Mouse (Mus musculus): ENCODE data around the gene Matn4. TPM values are rescaled to one million over a fixed set of nuclear protein-coding genes. Genes with fewer than 3 reads are reported as not detected.
A peak's percentile ranks its signal among the peaks of the same experiment; 100 is the strongest.

The Matn4 gene
- polyA plus RNA-seq, 1 experiment from 2014 or later = 0.13 TPM

DNA sequence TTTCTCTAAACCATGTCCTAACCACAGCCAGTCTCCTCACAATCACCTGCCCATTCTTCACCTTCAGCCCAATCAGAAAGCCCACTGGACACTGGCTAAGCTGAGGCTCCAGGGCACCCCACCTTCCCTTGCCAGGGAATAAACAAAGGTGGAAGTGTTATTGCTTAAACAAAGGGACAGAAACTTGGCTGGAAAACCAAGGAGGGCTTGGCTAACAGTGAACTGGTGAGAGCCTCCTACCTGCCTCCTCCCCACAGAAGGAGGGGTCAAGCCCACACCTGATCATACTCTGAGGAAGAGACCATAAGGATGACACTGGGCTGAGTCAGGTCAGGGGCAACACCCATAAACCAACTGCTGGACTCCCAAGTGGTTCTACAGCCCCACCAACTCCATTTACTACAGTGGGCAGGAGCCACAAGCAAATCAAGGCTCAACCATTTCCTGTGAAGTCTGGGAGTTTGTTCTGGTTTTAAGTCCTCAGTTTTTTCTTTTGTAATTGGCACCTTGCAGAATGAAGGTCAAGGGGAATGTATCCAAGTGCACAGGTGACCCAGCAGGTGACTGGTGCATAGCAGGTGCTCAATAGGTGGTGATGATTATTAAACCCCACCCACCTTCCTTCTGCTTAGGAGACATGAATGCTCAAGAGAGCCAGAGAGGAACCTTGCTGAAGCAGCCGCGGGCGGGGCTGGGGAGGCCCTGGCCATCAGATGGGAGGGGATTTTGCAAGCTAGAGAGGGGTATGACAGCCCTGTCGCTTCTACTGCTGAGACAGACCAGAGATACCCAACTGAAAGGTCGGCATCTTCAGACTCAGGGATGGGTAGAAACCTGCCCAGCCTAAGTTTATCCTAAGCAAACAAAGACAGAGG lies 30.5 kb upstream of the Matn4 start:
- Histone ChIP-seq H3K27ac (no peak overlapping the region; the same call in 1 of the 2 replicates), H3K4me3 (replicated peaks) (no peak overlapping the region), H3K9ac (no peak overlapping the region), H3K4me2 (peak overlapping the region; percentile 6; the same call in 1 of the 2 replicates), H3K36me3 (no peaks in the 10 kb centered on the region), H3K9me3 (replicated peaks) (no peaks in the 10 kb centered on the region), H3K27me3 (peaks cover 25% of the 10 kb centered on the region), H3K4me1 (replicated peaks) (peaks cover 42% of the 10 kb centered on the region)
- DNase-seq (no peak), ATAC-seq (ENCODE audit: low read depth) (no peak)
- WGBS (ENCODE audit: insufficient replicate concordance) = 9% methylated on average over 5 of the region's 5 CpGs

DNA sequence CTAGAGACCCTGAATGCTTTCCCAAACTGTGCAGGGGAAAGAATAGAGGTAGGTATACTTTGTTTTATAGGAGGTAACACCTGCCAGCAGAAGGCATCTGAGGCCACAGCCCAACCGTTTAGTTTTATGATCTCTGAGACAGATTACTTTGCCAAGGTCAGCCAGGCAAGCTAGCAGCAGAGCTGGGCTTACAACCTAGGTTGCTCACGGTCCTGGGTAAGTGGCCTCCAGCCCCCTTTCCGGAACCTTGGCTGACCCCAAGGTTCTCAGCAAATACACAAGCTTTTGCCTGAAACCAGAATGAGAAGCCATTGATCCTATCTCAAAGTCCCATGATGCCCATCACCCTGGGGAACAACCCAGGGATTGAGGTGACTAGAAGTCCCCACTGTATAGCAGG lies 29.7 kb upstream of the Matn4 start:
- peaks cover 38% of the 10 kb centered on the region for H3K4me1 ChIP-seq (replicated peaks)
- 0 out of 2 replicates have a peak overlapping the region, but pooled peaks have one; percentile 4 for H3K27ac ChIP-seq
- H3K27me3 ChIP-seq = peaks cover 30% of the 10 kb centered on the region
- ATAC-seq (ENCODE audit: low read depth) = no peak
- H3K9me3 ChIP-seq (replicated peaks) = no peaks in the 10 kb centered on the region
- H3K36me3 ChIP-seq = no peaks in the 10 kb centered on the region
- no peak for DNase-seq
- peak overlapping the region; percentile 17; the same call in 1 of the 2 replicates for H3K4me2 ChIP-seq
- H3K4me3 ChIP-seq (replicated peaks) = no peak overlapping the region
- 51% methylated on average over 3 of the region's 3 CpGs for WGBS (ENCODE audit: insufficient replicate concordance)
- no peak overlapping the region for H3K9ac ChIP-seq

DNA sequence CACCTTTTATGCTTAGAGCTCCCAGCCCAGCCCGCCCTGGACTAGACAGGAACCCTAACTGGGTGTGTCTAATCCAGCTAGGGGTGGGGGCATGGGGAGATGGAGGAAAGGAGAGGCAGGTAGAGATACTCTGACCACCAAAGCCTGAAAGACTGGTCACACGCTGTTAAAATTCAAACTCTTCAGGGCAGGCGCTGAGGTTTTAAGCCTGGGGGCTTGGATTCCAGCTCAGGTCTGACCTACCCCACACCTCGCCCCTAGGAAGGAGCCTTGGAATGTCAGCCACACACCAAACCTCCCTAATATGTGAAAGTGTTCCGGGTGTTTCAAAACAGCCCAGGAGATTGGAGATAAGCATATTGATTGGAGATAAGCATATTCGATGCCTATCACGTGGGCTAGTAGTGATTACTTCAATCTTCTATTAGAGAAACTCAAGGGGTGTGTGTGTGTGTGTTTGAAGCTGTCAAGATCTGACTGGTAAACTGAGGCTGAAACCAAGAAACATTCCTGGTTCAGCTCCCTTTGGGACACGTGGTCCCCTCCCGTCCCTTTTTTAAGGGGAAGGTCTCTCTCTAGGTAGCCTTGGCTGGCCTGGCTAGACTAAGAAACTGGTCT lies 28.4 kb upstream of the Matn4 start:
- H3K9me3 ChIP-seq (replicated peaks) = no peaks in the 10 kb centered on the region
- no peaks in the 10 kb centered on the region; the same call in 1 of the 2 replicates for H3K36me3 ChIP-seq
- H3K4me3 ChIP-seq (replicated peaks) = no peak overlapping the region
- H3K9ac ChIP-seq = no peak overlapping the region
- peaks cover 42% of the 10 kb centered on the region for H3K27me3 ChIP-seq
- peaks cover 31% of the 10 kb centered on the region for H3K4me1 ChIP-seq (replicated peaks)
- DNase-seq = no peak
- H3K27ac ChIP-seq = peak overlapping the region; percentile 77
- WGBS (ENCODE audit: insufficient replicate concordance) = 54% methylated on average over 9 of the region's 9 CpGs
- peak overlapping the region; percentile 44 for H3K4me2 ChIP-seq
- ATAC-seq (ENCODE audit: low read depth) = no peak

DNA sequence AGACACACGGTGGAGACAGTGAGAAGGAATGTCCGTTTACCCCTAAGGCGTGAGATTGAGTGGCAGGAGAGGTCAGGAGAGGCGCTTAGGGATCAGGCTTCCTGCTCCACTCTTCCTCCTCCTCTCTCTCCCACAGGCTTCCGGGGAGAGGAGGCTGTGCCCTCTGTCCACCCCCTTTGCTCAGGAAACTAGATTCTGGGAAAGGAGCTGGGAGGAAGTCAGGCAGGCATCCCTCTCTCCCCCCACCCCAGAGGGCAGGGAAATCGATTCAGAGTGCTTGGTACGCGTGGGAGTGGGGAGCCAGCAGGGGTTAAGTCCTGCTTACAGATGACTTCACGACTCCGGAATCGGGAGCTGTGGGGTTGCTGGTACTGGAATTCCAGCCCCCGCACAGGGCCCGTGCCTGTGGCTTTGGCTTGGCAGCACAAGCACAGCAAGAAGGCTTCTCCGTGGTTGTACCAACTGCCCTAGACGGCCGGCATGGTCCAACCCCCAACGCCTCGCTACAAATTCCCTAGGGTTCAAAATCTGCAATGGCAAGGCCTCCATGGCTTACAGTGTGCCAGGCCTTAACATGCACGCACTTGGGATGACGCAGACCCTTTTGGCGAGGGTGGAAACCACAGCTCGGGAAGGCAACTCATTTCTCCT lies 27.7 kb upstream of the Matn4 start:
- 18% methylated on average over 22 of the region's 22 CpGs for WGBS (ENCODE audit: insufficient replicate concordance)
- Histone ChIP-seq H3K4me2 (peak overlapping the region; percentile 44), H3K27ac (peak overlapping the region; percentile 77), H3K9ac (no peak overlapping the region), H3K27me3 (peaks cover 44% of the 10 kb centered on the region), H3K9me3 (replicated peaks) (no peaks in the 10 kb centered on the region), H3K4me1 (replicated peaks) (peaks cover 31% of the 10 kb centered on the region), H3K4me3 (replicated peaks) (no peak overlapping the region), H3K36me3 (peaks cover 3% of the 10 kb centered on the region; the same call in 1 of the 2 replicates)
- DNase-seq (no peak), ATAC-seq (ENCODE audit: low read depth) (no peak)

DNA sequence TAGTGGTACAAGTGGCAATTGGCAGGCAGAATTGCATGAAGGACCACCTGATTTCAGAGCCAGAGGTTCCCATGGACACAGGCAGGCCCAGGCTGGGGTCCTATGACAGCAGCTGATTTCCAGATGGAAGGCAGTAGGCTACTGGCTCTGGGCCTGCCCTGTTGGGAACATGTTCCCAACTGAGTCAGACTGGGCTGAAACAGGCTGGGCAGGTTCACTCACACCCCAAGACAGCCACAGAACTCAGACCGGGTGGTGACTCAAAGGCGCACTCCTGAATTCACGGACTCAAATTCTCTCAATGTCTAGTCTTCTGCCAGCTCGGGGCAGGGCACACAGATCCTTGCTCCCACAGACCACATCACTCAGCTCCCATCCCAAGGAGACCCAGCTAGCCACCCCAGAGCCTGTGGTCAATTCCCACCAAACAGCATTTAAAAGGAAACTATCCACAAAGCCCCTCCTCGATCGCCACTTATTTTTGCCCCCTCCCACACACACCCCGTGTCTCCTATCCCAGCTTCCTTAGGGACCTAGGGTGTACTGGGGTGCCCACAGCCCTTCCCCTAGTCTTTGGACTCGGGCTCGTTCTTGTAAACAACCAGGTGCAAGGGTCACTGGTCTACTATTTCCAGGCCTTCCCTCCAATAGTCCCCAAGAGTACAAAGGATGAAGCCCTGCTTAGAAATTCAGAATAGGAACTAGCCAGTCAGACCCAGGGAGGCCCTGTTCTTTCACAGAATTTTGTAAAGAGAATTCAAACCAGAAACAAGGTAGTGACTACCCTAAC lies 26.9 kb upstream of the Matn4 start:
- Histone ChIP-seq H3K4me3 (replicated peaks) (no peak overlapping the region), H3K27ac (peak overlapping the region; percentile 77), H3K36me3 (peaks cover 4% of the 10 kb centered on the region; the same call in 1 of the 2 replicates), H3K27me3 (peaks cover 39% of the 10 kb centered on the region), H3K4me2 (peak overlapping the region; percentile 44), H3K4me1 (replicated peaks) (peaks cover 29% of the 10 kb centered on the region), H3K9me3 (replicated peaks) (no peaks in the 10 kb centered on the region), H3K9ac (no peak overlapping the region)
- no peak for DNase-seq
- ATAC-seq (ENCODE audit: low read depth) = 0 out of 2 replicates have a peak, but pooled peaks have one; percentile 41
- 56% methylated on average over 9 of the region's 9 CpGs for WGBS (ENCODE audit: insufficient replicate concordance)

DNA sequence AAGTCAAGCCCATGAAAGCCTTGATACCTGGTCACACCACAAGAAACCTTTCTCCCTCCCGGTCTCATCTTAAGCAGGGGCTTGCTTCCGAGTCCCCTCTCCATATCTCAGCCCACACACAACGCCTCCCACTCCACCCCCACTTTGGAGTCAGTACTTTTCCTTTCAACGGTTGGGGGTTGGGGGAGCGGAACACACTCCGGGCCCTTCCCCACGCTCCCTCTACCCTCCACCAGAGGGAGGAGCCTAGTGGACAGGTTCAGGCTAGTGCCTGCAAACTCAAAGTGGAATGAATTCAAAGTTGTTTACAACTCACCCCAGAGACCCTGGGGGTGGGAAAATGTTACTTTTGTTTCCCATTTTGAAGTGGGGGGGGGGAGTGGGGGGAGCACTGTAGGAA lies 25.7 kb upstream of the Matn4 start:
- H3K9ac ChIP-seq = no peak overlapping the region

DNA sequence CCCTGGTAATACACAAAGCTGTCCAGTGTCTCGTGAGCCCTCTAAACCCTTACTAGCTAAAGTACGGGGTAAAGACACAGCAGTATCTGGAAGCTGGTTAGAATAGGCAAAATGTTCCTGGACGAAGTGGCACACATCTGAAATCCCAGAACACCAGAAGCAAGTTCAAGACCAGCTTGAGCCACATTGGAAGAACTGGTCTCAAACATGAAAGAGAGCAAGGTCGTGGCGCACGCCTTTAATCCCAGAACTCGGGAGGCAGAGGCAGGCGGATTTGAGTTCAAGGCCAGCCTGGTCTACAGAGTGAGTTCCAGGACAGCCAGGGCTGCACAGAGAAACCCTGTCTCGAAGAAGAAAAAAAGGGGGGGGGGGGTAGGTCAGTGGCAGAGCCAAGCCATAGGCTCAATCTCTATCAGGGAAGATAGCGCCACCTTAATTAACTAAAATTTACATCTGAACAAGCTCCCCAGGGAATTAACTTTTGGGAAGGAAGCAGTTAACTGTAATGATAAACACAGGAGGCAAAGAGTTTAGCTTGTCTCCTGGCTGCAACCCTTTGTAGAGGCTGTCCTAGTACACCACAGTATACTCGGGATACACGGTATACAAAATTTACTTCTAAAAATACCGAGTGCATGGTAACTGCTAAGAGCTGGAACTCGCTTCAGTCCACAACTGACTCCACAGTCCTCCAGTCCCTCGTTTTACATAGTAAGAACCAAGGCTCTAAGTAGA lies 25.1 kb upstream of the Matn4 start:
- 32% methylated on average over 15 of the region's 15 CpGs for WGBS (ENCODE audit: insufficient replicate concordance)
- H3K4me3 ChIP-seq (replicated peaks) = no peak overlapping the region
- no peak overlapping the region for H3K9ac ChIP-seq
- ATAC-seq (ENCODE audit: low read depth) = no peak
- peaks cover 16% of the 10 kb centered on the region for H3K4me1 ChIP-seq (replicated peaks)
- peaks cover 8% of the 10 kb centered on the region; the same call in 1 of the 2 replicates for H3K36me3 ChIP-seq
- H3K27me3 ChIP-seq = peaks cover 43% of the 10 kb centered on the region
- no peaks in the 10 kb centered on the region for H3K9me3 ChIP-seq (replicated peaks)
- DNase-seq = no peak
- no peak overlapping the region for H3K27ac ChIP-seq
- H3K4me2 ChIP-seq = no peak overlapping the region

More for the DNA sequence above, 25.7 kb upstream of the Matn4 start:
- H3K4me2 ChIP-seq = peak overlapping the region; percentile 26; the same call in 1 of the 2 replicates
- peaks cover 8% of the 10 kb centered on the region; the same call in 1 of the 2 replicates for H3K36me3 ChIP-seq
- no peak overlapping the region for H3K4me3 ChIP-seq (replicated peaks)
- no peak overlapping the region for H3K27ac ChIP-seq
- peaks cover 23% of the 10 kb centered on the region for H3K4me1 ChIP-seq (replicated peaks)
- DNase-seq = no peak
- H3K9me3 ChIP-seq (replicated peaks) = no peaks in the 10 kb centered on the region
- ATAC-seq (ENCODE audit: low read depth) = no peak
- H3K27me3 ChIP-seq = peaks cover 43% of the 10 kb centered on the region
- 6% methylated on average over 7 of the region's 7 CpGs for WGBS (ENCODE audit: insufficient replicate concordance)

DNA sequence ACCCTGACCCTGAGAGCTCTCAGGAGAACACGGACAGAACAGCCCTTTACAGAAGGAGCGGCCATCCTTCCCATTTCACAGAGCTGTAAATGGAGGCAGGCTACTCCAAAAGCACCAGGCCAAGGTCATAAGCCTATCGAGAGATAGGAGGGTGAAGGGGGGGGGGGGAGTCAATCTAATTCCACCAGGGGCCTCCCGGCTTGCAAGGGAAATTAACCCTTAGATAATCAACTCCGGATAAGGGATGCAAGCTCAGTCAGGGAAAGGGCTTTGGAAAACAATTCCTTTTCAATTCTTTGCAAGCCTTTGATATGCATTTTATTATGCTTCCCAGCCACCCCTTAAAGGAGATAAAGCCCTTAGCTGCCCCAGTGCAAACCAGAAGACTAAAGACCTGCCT lies 23.5 kb upstream of the Matn4 start:
- Histone ChIP-seq H3K9me3 (replicated peaks) (no peaks in the 10 kb centered on the region), H3K36me3 (peaks cover 17% of the 10 kb centered on the region), H3K9ac (no peak overlapping the region), H3K27ac (no peak overlapping the region), H3K4me2 (no peak overlapping the region), H3K27me3 (peaks cover 38% of the 10 kb centered on the region), H3K4me1 (replicated peaks) (peaks cover 7% of the 10 kb centered on the region; the same call in 1 of the 2 replicates), H3K4me3 (replicated peaks) (no peak overlapping the region)
- 34% methylated on average over 5 of the region's 5 CpGs for WGBS (ENCODE audit: insufficient replicate concordance)
- no peak for ATAC-seq (ENCODE audit: low read depth)
- no peak for DNase-seq

DNA sequence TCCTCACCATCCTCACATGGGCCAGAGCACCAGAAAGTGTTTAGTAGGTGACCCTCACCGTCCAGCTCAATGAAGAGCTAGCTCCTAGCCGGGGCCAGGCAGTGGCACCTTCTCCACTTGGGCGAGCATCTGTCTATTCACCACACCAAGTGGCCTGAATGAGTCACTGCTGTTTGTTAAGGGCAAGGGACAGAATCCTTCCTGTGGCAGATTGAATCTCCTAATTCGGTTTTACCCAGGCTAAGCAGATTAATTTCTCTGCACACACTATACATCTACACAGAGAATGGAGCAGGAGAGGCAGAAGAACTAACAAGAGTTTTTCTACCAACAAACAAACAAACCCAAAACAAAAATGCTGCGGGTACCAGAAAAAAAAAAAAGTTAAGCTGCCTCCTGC lies 22.0 kb upstream of the Matn4 start:
- peaks cover 7% of the 10 kb centered on the region; the same call in 1 of the 2 replicates for H3K4me1 ChIP-seq (replicated peaks)
- H3K9ac ChIP-seq = no peak overlapping the region
- H3K4me2 ChIP-seq = no peak overlapping the region
- ATAC-seq (ENCODE audit: low read depth) (no peak), DNase-seq (no peak)
- H3K36me3 ChIP-seq = peaks cover 17% of the 10 kb centered on the region
- 48% methylated on average over 5 of the region's 5 CpGs for WGBS (ENCODE audit: insufficient replicate concordance)
- no peaks in the 10 kb centered on the region for H3K9me3 ChIP-seq (replicated peaks)
- no peak overlapping the region for H3K4me3 ChIP-seq (replicated peaks)
- peaks cover 38% of the 10 kb centered on the region for H3K27me3 ChIP-seq
- H3K27ac ChIP-seq = no peak overlapping the region

DNA sequence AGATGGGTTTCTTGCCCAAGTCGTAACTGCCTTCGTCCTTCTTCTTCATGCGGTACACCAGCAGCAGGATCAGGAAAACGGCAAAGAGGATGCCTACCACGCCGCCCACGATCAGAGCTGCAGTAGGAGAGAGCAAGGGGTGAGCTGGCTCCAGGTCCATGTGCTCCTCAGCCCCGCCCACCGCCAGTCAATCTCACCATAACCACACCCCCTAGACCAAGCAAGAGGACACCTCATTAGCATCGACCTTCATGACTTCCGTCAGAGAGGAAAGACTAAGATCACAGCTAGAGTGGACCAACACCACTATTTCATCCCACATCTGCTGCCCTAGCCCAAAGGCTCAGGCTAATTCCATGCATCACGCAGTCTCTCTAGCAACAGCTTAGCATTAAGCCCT lies 21.2 kb upstream of the Matn4 start:
- no peak overlapping the region for H3K27ac ChIP-seq
- peaks cover 38% of the 10 kb centered on the region for H3K27me3 ChIP-seq
- peaks cover 17% of the 10 kb centered on the region for H3K36me3 ChIP-seq
- H3K4me3 ChIP-seq (replicated peaks) = no peak overlapping the region
- no peaks in the 10 kb centered on the region for H3K9me3 ChIP-seq (replicated peaks)
- ATAC-seq (ENCODE audit: low read depth) (0 out of 2 replicates have a peak, but pooled peaks have one; percentile 52), DNase-seq (no peak)
- 20% methylated on average over 12 of the region's 12 CpGs for WGBS (ENCODE audit: insufficient replicate concordance)
- no peak overlapping the region for H3K4me2 ChIP-seq
- peaks cover 3% of the 10 kb centered on the region; the same call in 1 of the 2 replicates for H3K4me1 ChIP-seq (replicated peaks)
- H3K9ac ChIP-seq = no peak overlapping the region

Measured in liver, embryonic 13.5 days (tissue).